Mouse (Mus musculus) spleen, adult 12 weeks (tissue): ENCODE data around the gene Muc5b.
"Not testable (repeated sequence)": the region's sequence is repeated elsewhere in the genome, so short reads cannot be mapped to it uniquely, and the experiment has no call there.

Experiments
- DNase-seq: peaks from one replicate; pipeline ENCODE4 v3.0.0; 2022; ENCODE audit warnings: low spot score

Muc5b gene

GRCm38 (mm10) chr7:141838779-141839178 lies at the start of gene Muc5b:
Muc5b (plus strand) TSS chr7:141839070.
- no peak for DNase-seq

GRCm38 (mm10) chr7:141794251-141794650 lies 44.6 kb upstream of the Muc5b start:
- no peak for DNase-seq

- DNase-seq = no peak
These were observed 35.7 kb upstream of the Muc5b start for GRCm38 (mm10) chr7:141803206-141803605.

GRCm38 (mm10) chr7:141805384-141805783 lies 33.5 kb upstream of the Muc5b start:
- DNase-seq = no peak

GRCm38 (mm10) chr7:141807823-141808222 lies 31.0 kb upstream of the Muc5b start:
- DNase-seq = not testable (repeated sequence)

- not testable (repeated sequence) for DNase-seq
These were observed 28.9 kb upstream of the Muc5b start for GRCm38 (mm10) chr7:141809933-141810332.

GRCm38 (mm10) chr7:141813321-141813720 lies 25.5 kb upstream of the Muc5b start:
- no peak for DNase-seq

GRCm38 (mm10) chr7:141815361-141815760 lies 23.5 kb upstream of the Muc5b start:
- DNase-seq = no peak

- no peak for DNase-seq
These were observed 21.4 kb upstream of the Muc5b start for GRCm38 (mm10) chr7:141817355-141818075.

GRCm38 (mm10) chr7:141818267-141818666 lies 20.6 kb upstream of the Muc5b start:
- DNase-seq = no peak

GRCm38 (mm10) chr7:141822582-141823261 lies 16.1 kb upstream of the Muc5b start:
- no peak for DNase-seq

- no peak for DNase-seq
These were observed 15.2 kb upstream of the Muc5b start for GRCm38 (mm10) chr7:141823699-141824098.

- no peak for DNase-seq
These were observed 14.5 kb upstream of the Muc5b start for GRCm38 (mm10) chr7:141824398-141824797.

GRCm38 (mm10) chr7:141835941-141836340 lies 2.9 kb upstream of the Muc5b start:
- no peak for DNase-seq

- DNase-seq = no peak
These were observed 2.4 kb upstream of the Muc5b start for GRCm38 (mm10) chr7:141836423-141836822.

GRCm38 (mm10) chr7:141840354-141840753 lies 1.5 kb downstream of the Muc5b start:
- DNase-seq = no peak

- DNase-seq = no peak
These were observed 22.2 kb downstream of the Muc5b start for GRCm38 (mm10) chr7:141861046-141861445.

GRCm38 (mm10) chr7:141869644-141870043 lies 30.8 kb downstream of the Muc5b start:
- no peak for DNase-seq

GRCm38 (mm10) chr7:141870553-141870952 lies 31.7 kb downstream of the Muc5b start:
- no peak for DNase-seq

- DNase-seq = no peak
These were observed 36.0 kb downstream of the Muc5b start for GRCm38 (mm10) chr7:141874891-141875290.

- DNase-seq = no peak
These were observed 39.9 kb downstream of the Muc5b start for GRCm38 (mm10) chr7:141878813-141879212.

GRCm38 (mm10) chr7:141892151-141892550 lies 53.3 kb downstream of the Muc5b start:
- DNase-seq = no peak

GRCm38 (mm10) chr7:141901825-141902224 lies 63.0 kb downstream of the Muc5b start:
- DNase-seq = no peak
